Mouse (Mus musculus) hematopoietic stem cell, adult 5-6 weeks (primary cell): ENCODE measurements at regions not wholly inside any gene's neighbourhood (a gene's known extent, or its start where the extent isn't known, plus 50 kb on each side); places are given as distances from the start of the nearest gene placed in this dataset.

Experiments used
- ATAC-seq, 2 experiments: fragments of 125-278 bp in 1 of 2; replicated peaks in 1 of 2; 2 replicates each; pipeline ENCODE4 v1.8.0; 2016 to 2017; ENCODE audit warnings: inconsistent platforms in 2 of 2, mild to moderate bottlenecking in 2 of 2, moderate number of reproducible peaks in 2 of 2, low read depth in 1 of 2, moderate TSS enrichment in 1 of 2; ENCODE audit not compliant: low FRiP score in 2 of 2, poor library complexity in 2 of 2, severe bottlenecking in 2 of 2, insufficient read depth in 1 of 2, low TSS enrichment in 1 of 2

DNA sequence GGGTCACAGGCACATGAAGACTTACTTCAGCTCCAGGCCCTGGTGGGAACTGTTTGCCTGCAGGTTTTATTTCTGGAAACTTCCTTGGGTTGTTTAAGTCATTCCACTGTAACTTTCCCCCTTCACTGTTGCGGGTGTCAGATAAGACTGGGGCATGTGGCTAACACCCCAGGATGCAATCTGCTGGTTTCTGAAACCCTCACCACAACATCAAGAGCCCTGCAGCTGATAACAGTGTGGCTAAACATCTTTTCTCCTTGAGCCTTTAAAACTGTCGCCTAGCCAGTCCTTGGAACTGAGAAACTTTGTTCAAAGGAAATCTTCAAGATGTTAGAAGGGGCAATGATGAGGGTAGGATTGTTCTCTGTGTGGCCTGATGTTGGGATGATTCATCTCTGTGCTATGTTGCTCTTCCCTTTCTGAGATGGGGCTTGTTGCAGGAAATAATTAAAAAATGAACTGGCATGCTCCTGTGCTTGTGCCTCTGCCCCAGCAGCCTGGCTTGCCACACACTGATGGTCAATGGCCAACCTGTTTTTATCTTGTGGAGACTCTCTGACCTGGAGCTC is 272.3 kb upstream of the Eif4g2 start:
- no peak for ATAC-seq

DNA sequence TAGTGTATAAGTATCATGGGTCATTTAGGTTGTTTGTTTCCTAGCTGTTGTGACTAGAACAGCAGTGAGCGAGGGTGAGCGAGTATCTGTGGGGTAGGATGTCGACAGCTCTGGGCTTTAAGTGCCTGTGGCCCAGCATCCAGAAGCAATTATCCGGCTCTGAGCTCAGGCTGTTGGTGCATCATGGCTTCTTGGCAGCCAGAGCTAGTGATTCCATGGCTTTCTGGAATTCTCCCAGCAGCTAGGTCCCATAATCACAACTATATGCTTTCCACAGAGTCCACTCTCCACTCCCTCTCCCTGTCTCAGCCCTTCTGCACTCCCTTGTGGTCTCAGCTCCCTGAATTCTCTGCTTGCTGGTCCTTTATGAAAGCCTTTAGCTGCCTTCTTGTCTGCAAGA is 271.2 kb upstream of the Eif4g2 start:
- ATAC-seq = no peak

DNA sequence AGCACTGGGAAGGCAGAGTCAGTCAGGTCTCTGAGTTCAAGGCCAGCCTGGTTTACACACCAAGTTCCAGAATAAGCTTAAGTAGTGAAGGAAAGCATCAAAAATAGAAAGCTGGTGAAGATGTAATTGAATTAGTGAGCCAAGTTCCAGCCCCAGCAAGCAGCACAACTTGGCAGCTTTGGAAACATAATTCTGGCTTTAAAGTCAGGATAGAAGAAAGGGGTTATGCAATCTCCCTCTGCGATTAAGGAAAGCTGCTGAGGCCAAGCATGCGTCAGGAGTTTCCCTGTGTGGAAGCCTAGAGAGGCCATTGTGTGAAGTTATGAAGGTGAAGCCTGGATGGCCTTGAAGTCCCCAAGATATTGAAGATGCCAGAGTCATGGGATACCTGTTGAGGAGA is 269.3 kb upstream of the Eif4g2 start:
- ATAC-seq = no peak

DNA sequence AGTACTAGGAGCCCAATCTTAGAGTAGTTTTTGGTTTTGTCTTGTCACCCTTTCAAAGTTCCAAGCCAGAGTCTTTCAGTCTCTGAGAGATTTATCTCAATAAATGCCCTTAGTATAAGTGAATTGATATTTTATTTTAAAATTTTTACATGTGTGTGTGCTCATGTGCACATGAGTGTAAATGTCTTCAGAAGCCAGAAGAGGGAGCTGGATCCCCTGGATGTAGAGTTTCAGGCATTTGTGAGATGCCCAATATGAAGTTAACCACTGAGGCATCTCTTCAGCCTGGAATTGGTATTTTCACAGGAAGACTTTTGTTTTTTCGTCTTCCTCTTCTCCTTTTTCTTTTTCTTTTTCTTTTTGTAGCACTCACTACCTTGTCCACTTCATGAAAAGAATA is 262.3 kb upstream of the Eif4g2 start:
- ATAC-seq = no peak

DNA sequence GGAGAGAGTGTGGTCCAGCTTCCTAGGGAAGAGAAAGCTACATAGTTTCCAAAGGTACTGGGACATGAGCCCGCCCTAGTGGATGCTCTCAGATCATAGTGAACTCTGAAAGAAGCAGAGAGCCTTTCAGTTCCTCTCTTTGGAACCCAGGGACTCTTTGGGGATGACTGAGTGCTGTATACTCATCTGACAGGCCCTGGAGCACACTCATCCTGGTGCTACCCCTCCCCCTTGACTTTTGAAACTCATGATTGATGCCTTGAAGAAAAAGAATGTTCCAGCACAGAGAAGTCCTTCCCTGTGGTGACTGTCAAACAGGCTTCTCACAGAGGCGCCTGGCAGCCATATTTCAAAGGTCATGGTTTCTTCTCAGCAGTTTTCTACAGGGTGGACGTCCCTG is 254.2 kb upstream of the Eif4g2 start:
- no peak for ATAC-seq

DNA sequence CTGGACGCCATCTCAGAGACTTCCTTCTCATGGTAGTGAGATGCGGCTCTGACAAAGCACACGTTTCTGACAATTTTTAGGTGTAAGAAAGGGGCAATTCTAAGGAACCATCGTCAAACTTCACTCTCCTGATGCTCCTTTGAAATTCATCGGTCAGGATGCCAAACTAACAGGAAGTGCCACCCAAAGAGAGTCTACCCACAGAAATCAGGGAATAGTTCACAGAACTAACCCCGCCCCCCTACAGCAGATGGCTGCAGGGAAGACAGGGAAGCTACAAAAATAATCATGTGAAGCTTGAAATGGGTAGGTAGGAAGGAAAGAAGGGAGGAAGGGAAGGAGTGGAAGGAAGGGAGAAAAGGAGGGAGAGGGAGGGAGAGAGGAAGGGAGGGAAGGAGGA is 240.1 kb upstream of the Eif4g2 start:
- ATAC-seq = no peak

DNA sequence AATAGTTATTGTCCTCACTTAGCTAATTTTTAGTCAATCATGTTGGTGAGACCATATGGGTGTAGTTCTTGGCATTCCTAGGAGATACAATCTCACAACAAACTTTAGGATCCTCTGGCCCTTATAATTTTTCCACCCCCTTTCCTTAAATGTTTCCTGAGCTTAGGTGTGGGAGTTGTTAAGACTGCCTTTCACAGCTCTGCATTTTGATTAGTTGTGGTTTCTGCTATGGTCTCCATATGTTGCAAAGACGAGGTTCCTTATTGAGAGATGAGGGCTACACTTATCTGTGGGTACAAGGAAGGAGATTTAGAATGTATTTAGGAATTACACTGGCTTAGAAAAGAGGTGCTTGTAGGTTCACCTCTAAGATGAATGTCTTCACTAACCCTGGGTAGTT is 237.1 kb upstream of the Eif4g2 start:
- no peak for ATAC-seq

DNA sequence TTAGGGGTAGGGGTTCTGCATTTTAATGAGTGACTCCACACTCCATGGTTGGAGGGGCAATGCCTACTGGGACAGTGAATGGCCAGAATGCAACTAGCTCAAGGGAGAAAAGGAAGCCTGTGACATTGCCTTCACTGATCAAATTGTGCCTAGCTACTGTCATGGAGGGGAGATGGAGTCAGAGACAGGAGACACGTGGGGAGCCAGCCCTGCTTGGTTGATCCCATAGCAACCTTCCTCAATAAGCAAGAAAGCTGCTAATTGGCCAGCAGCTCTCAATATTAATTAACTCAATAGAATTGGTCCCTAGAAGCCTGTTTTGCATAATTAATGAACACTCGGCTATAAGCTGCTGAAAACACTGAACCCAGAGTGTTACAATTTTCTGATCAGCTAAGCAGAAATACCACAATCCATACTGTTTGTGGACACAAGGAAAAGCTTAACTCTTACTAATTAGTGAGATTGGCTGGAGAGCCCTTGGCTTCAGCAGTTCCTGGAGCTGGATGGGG is 233.7 kb upstream of the Eif4g2 start:
- no peak for ATAC-seq

DNA sequence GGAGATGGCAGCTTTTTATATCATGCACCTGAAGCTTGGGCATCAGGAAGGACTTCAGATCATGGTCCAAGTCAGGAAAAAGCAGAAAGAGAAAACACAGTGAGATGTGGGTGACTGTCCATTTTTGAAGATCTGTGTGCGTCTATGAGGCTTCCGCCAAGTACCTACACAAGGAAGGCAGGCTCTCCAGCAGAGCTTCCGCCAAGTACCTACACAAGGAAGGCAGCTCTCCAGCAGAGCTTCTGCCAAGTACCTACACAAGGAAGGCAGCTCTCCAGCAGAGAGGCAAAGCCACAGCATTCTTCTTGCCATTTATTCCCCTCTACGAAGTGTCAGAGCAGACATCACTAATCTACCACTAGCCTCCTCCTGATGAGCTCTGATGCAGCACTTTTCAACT is 231.1 kb upstream of the Eif4g2 start:
- no peak for ATAC-seq

DNA sequence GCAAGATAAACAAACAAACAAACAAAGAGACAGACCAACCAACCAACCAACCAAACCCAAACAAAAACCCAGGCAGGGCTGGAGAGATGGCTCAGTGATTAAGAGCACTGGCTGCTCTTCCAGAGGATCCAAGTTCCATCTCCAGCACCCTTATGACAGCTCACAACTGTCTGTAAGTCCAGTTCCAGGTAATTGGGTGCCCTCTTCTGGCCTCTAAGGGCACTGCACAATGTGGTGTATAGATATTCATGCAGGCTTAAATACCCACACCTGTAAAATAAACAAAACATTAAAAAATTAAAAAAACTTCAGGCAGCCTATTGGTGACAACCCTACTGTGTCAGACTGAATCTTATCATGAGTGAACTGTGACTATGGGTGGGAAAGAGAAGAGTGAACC is 222.4 kb upstream of the Eif4g2 start:
- ATAC-seq = no peak

DNA sequence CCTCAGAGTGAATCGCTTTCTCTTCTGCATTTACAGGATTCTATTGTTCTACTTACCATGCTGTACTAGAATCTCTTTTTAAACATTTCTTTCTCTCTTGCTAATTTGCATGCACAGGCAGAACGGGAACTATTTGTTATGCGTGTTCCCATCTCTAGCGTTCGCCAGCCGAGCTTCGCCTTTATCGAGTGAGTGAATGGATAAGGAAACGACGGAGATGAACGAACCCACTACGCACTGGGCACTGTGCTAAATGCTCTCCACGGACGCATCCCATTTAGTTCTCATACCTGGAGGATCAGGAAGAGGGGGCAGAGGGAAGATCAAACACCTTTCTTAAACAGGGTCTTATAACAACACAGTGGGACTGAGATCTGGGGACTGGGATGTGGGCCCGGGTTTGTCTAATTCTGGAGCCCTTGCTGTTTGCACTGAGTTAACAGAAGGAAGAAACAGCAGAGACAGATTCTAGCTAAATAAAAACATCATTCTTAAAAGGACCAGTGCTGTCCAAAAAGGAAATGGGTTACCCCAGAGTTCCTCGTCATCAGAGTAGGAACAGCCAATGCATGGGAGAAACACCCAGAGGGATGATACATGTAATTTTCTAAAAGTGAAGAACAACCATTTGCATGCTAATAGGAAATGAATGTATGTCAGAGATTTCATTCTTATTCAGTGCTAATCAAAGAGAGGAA is 219.1 kb upstream of the Eif4g2 start:
- ATAC-seq = no peak

DNA sequence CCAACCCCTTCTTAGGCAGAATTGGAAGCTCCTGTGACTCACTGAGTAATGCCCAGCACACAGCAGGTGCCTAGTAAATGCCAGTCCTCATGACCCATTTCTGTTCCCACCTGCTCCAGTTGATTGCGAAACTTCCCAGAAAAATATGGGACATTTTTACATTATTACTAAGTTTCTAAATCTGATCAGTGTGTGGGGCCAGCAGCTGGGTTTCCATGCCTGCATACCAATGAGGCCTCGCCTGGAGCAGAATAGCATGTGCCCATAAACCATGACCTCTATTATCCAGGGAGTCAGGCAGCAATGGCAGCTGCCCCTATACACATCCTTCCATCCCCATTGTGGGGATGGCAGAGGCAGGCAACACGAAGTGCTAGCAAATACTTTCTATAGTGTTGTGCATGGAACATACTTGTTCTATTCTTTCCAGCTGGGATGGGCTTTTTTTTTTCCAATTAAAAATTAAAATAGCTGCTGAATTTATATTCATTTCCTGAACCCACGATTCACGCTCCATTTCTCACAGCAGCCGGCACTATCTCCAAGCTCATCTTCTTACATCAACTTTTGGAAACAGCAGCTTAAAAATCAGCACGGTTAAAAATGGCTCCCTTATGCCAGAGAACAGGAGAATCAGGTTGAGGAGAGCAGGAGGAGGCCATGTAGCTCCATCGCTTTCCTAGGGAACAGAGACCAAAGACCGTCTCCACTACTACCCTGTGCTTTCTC is 214.5 kb upstream of the Eif4g2 start:
- ATAC-seq = no peak

DNA sequence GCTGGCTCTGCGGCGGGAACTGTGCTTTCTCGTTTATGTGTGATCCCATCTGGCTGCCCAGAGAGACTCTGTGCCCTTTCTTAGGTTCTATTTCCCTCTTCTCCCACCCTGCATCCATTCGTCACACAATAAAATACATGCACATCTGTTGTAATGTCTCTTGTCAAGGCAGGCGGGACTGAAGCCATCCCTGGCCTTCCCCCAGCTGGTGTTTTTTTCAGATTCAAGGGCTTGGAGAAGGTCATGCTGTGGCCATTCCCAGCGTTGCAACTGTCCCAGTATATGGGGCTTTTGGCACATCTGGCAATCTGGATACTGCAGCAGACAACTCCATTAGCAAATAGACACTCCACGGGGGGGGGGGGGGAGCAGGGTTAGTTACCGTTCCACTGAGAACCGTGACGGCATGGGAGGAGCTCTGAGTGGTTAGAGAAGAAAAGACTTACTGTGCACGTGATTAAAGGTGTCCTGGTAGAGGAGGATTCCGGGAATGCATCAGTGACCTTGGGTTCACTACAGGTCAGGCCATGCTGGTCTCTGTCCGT is 200.7 kb upstream of the Eif4g2 start:
- no peak for ATAC-seq

DNA sequence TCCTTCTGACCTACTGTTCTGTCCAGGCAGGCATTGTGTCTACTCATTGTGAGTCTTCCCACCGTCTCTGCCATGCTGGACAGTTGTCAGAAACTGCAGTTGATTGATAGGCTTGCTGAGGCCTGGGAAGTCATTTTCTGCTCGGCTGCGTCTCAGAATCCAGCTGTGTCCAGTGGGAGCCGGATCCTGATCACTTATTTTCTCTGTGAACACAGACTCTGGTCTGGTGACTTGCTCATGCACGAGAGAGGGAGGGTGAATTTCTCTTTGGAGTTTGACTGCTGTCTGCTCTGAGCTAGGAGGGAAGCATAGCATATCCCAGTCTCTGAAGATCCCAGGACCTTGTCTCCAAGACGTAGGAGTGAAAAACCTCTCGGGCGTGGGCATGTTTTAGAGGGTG is 199.5 kb upstream of the Eif4g2 start:
- ATAC-seq = no peak

DNA sequence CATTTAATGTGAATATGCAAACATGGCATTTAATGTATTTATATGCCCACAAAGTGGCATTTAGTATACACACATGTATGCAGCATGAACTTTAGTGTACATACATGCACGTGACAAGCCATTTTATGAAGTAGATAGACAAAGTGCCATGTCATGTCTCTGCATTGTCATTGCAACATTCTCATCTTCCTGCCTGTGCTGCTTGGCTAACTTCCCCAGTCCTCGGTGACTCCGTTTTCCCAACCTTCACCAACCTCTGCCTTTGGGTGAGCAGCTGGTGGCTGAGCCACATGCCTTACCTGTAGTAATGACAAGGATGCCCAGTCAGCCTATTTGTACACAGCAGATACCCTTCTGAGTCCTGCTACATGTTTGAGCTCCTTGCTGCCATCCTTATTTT is 194.9 kb upstream of the Eif4g2 start:
- ATAC-seq = peak; percentile 32 to 72; a peak in 2 of 4 replicates

DNA sequence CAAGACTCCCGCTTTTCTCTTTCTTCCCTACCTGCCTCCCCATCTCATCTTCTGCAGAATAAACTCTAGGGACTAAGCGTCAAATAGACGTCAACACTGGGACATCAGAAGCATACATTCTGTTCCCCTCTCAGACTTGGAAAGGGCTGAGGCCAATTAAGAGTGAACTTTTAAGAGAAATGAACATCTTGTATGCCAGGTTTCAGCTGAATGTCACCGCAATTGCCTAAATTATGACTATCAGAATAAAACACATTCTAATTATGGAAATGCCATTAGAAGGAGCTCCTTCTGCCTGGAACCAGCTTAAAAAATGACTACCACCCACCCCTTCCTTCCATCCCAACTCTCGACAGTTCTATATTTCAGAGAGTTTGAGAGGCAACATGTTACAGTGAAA is 191.0 kb upstream of the Eif4g2 start:
- no peak for ATAC-seq

DNA sequence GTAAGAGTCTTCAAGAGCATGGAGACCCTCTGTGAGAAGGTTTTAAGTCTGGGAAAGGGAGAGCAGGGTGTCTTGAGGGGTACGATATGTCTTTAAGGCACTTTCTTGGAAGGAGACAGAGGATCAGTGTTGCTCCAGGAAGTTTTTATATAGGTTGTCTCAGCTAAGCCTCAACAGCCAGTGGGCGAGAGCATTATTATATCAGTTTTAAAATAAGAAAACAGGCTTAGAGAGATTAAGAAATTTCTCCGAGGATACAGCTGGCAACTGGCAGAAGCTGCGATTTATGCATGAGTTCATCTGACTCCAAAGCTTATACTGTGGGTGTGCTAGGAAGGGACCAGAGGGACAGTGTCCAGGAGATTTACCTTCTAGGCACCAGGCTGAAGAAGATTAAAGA is 188.0 kb upstream of the Eif4g2 start:
- ATAC-seq = no peak

DNA sequence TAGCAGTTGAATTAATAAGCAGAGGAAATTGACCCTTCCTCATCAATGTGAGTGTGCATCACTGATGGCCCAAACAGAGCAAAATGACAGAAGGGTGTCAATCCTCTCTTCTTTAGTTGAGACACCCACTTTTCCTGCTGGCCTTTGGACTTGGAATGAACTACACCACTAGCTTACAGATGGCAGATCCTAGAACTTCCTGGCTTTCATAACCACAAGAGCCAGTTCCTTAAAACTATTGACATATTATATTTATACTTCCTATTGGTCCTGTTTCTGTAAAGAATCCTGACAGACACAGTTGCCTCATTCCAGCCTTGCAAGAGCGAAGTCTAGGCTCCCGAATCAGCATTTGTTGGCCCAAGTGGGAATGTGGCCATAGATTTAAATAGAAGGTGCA is 185.4 kb upstream of the Eif4g2 start:
- ATAC-seq = no peak
